Mouse (Mus musculus) liver, embryonic 12.5 days (tissue): ENCODE measurements around the gene Col4a3. TPM values are rescaled to one million over a fixed set of nuclear protein-coding genes. Genes with fewer than 3 reads are reported as not detected.

Experiments used
- ATAC-seq: fragments of 200-750 bp; cut with Nextera tagmentation; 2 replicates; pipeline ENCODE4 v1.8.0; 2017; ENCODE audit warnings: moderate number of reproducible peaks, mild to moderate bottlenecking, moderate library complexity
- H3K27ac ChIP-seq: fragments of 300-500 bp; sonication (generic); 2 replicates; pipeline ENCODE4 v1.5.1; 2016; ENCODE audit warnings: mild to moderate bottlenecking
- H3K27me3 ChIP-seq: fragments of 300-500 bp; sonication (generic); replicated peaks from 2 replicates; pipeline ENCODE4 v1.6.1; 2016; ENCODE audit warnings: mild to moderate bottlenecking, moderate library complexity
- H3K36me3 ChIP-seq: fragments of 300-500 bp; sonication (generic); 2 replicates; pipeline ENCODE4 v1.6.1; 2016; ENCODE audit warnings: mild to moderate bottlenecking, moderate library complexity
- H3K4me1 ChIP-seq: fragments of 300-500 bp; sonication (generic); 2 replicates; pipeline ENCODE4 v1.6.1; 2016
- H3K4me2 ChIP-seq: fragments of 300-500 bp; sonication (generic); 2 replicates; pipeline ENCODE4 v1.6.1; 2016; ENCODE audit warnings: mild to moderate bottlenecking, moderate library complexity
- H3K4me3 ChIP-seq: fragments of 300-500 bp; sonication (generic); 2 replicates; pipeline ENCODE4 v1.5.1; 2016; ENCODE audit warnings: mild to moderate bottlenecking, moderate library complexity
- H3K9ac ChIP-seq: fragments of 300-500 bp; sonication (generic); 2 replicates; pipeline ENCODE4 v1.6.1; 2016; ENCODE audit warnings: mild to moderate bottlenecking, moderate library complexity
- H3K9me3 ChIP-seq: fragments of 300-500 bp; sonication (generic); replicated peaks from 2 replicates; pipeline ENCODE4 v1.6.1; 2016; ENCODE audit warnings: mild to moderate bottlenecking, moderate library complexity
- WGBS: fragments of 180-500 bp; shearing (Covaris S2); methylation state at CpG from one replicate; pipeline ENCODE4 v1.1.7; 2016; ENCODE audit not compliant: insufficient replicate concordance; 5-methylcytosine and 5-hydroxymethylcytosine counted together
- polyA plus RNA-seq: library from polyadenylated mRNA; unstranded; fragments of >200 nt; fragmentation: Nextera tagmentation; extraction: Ambion mirVana; gene quantifications from 2 replicates; pipeline ENCODE4 v1.2.1, GENCODE M21; 2016

Col4a3 gene
- polyA plus RNA-seq, 1 experiment from 2014 or later, result 0.15 TPM

DNA sequence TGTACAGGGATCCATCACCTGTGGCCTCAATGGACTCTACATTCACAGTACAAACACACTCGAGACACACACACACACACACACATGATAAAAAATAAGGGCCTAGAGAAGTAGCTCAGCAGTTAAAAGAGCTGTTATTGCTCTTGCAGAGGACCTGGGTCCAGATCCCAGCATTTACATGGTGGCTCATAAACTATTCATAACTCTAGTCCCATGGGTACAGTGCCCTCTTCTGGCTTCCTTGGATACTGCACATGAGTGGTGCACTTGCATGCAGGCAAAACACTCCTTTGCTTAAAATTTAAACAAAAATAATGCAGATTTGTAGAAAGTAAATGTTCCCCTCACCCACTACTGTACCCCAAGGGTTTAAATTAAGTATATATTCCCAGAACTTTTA lies 172.8 kb downstream of the Col4a3 start:
- no peaks in the 10 kb centered on the region for H3K4me1 ChIP-seq
- no peaks in the 10 kb centered on the region for H3K9me3 ChIP-seq
- no peak overlapping the region for H3K4me3 ChIP-seq
- H3K27me3 ChIP-seq, result no peaks in the 10 kb centered on the region
- no peak overlapping the region for H3K27ac ChIP-seq
- no peak overlapping the region for H3K4me2 ChIP-seq
- no peak overlapping the region for H3K9ac ChIP-seq
- H3K36me3 ChIP-seq, result peaks cover 54% of the 10 kb centered on the region
- WGBS, result 57% methylated on average over 1 of the region's 1 CpGs
- ATAC-seq, result no peak

DNA sequence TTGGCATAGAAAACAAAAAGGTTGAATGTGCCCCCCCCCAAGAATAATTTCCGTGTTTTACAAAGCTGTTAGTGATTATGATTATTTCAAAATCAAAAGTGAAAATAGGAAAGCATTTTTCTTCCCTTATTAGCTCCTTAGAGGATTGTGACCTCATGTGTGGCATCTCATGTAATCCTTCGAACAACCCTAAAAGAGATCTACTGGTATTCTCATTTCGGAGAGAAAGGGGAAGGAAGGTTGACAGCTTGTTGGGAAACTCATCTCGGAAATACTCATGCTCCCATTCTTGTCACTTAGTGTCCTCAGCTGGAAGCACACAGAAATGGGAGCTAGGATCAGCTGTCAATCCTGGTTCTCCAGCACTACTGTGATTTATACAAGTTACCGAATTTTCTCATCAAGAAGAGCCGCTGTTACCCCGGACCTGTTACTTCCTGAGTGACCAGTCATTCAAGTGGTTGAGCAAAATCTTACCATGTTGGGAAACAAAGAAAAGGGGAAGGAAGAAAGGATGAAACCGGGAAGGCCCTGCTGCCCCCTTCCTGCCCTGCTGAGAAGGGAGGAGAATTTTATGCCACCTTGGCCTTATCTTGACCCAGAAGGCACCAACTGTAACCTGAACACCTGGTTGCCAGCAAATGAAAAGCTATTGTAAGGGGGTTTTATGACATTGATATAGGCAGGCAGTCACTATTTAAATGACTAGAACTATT lies 174.9 kb downstream of the Col4a3 start:
- Histone ChIP-seq H3K9ac (no peak overlapping the region), H3K27ac (no peak overlapping the region), H3K36me3 (peaks cover 35% of the 10 kb centered on the region), H3K9me3 (no peaks in the 10 kb centered on the region), H3K27me3 (no peaks in the 10 kb centered on the region), H3K4me3 (no peak overlapping the region), H3K4me2 (no peak overlapping the region), H3K4me1 (no peaks in the 10 kb centered on the region)
- WGBS, result 62% methylated on average over 8 of the region's 8 CpGs
- ATAC-seq, result no peak

DNA sequence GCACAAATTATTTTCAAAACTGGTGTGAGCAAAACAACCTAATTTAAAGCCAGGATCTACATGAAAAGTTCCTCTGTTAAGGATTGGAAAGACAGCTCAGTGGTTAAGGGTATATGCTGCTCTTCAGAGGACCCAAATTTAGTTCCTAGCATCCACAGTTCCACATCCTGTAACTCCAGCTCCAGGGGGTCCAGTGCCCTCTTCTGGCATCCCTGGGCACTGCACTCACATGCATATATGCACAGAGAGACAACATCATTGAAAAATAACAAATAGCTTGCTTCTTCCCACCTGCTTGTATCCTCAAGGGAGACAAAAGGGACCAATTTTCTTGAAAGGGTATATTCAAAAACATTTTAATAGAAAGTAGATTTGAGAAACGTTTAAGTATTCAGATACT lies 175.6 kb downstream of the Col4a3 start:
- Histone ChIP-seq H3K4me2 (no peak overlapping the region), H3K27ac (no peak overlapping the region), H3K9ac (no peak overlapping the region), H3K4me3 (no peak overlapping the region), H3K9me3 (no peaks in the 10 kb centered on the region), H3K4me1 (no peaks in the 10 kb centered on the region), H3K36me3 (peaks cover 29% of the 10 kb centered on the region), H3K27me3 (no peaks in the 10 kb centered on the region)
- no peak for ATAC-seq
- WGBS, result 69% methylated on average over 1 of the region's 1 CpGs

DNA sequence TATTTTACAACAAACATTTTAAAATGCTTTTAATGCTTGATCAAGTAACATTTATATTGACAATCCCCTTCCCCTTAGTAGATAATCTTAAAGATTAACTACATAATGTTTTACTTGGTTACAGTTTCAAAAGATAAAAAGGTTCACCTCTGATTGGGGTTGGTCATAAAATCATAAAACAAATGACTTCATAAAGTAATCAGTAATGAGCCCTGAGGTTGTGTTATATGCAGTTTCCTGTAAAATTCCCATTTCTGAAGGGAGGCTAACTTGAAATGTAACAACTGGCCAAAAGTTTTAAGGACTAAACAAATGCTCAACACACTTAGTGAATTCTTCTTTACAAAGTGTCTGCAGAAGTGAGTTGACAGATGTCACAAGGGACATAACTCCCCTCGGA lies 179.5 kb downstream of the Col4a3 start:
- H3K9ac ChIP-seq, result no peak overlapping the region
- no peak for ATAC-seq
- WGBS, result 54% methylated on average over 1 of the region's 1 CpGs
- H3K27me3 ChIP-seq, result no peaks in the 10 kb centered on the region
- H3K36me3 ChIP-seq, result peaks cover 9% of the 10 kb centered on the region
- H3K4me1 ChIP-seq, result 0 out of 2 replicates have a peak, but pooled peaks cover 4% of the 10 kb centered on the region
- H3K4me2 ChIP-seq, result no peak overlapping the region
- no peak overlapping the region for H3K4me3 ChIP-seq
- H3K27ac ChIP-seq, result no peak overlapping the region
- no peaks in the 10 kb centered on the region for H3K9me3 ChIP-seq

DNA sequence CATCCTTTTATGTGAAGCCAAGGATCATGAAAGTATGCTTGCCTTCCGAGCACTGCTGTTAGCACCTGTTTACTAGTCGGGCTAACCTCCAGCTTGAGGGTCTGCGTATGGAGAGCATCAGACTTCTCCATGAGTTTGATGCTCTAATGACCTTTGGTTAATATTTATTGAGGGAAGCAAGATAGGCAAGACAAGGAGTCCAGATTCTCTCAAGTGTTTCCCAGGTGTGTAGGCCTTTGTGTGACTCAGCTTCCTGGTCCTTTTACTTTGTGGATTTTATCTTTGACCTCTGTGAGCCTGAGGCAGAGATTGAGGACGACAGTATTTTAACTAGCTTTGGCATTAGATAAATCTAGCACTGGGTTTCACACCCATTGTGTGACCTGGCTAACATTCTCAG lies 179.9 kb downstream of the Col4a3 start:
- no peak overlapping the region for H3K9ac ChIP-seq
- no peak for ATAC-seq
- 64% methylated on average over 4 of the region's 4 CpGs for WGBS
- no peak overlapping the region for H3K27ac ChIP-seq
- H3K4me1 ChIP-seq, result 0 out of 2 replicates have a peak, but pooled peaks cover 4% of the 10 kb centered on the region
- H3K36me3 ChIP-seq, result peaks cover 7% of the 10 kb centered on the region
- no peak overlapping the region for H3K4me3 ChIP-seq
- no peaks in the 10 kb centered on the region for H3K9me3 ChIP-seq
- no peaks in the 10 kb centered on the region for H3K27me3 ChIP-seq
- H3K4me2 ChIP-seq, result no peak overlapping the region

DNA sequence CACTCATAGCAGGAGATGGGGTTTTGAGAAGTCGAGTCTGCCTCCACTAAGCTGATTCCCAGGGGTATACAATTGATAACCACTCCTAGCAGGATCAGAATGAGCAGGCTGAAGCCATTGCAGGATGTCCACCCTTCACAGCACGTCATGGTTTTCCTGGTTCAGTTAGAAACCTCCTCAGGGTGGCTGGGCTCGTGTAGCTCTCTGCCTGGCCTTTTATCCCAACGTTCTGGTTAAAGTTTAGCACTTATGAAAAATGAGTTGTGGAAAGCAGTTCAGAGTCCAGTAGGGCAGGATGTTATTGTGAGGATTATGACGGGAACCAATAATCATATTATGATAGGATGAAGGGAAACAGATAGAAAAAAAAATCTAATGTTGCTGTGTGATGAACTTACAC lies 181.5 kb downstream of the Col4a3 start, which contains the start of gene Tm4sf20:
TSS of gene Tm4sf20 (minus strand) at position 193 of the 400 bp plus-strand sequence.
- Histone ChIP-seq H3K4me2 (no peak within 1 kb of the TSS), H3K9me3 (no peaks in the 10 kb centered on the region), H3K4me3 (no peak within 1 kb of the TSS), H3K36me3 (no peaks in the 10 kb centered on the region), H3K9ac (no peak within 1 kb of the TSS), H3K27me3 (no peaks in the 10 kb centered on the region), H3K27ac (no peak within 1 kb of the TSS), H3K4me1 (0 out of 2 replicates have a peak, but pooled peaks cover 4% of the 10 kb centered on the region)
- no peak for ATAC-seq
- WGBS, result 53% methylated on average over 5 of the region's 5 CpGs

DNA sequence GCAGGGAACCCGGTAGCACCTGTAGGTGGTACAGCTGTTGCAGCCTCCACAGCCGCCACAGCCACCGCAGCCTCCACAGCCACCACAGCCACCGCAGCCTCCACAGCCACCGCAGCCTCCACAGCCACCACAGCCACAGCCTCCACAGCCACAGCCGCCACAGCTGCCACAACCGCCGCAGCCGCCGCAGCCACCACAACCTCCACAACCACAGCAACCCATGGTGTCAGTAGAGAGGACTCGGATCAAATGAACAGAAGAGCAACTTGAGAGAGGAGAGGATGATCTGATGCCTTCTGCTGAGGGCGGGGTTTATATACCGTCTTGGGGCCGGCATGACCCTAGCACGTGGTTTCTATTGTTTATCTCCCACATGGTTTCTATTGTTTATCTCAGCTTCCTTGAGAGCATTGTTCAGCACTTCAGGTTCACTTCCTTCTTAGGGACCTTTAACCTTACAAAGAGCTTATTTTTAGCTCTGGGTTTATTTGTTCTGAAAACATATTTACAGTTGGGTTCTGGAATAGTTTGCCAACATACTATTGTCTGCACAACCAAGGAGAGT lies 184.4 kb downstream of the Col4a3 start, which contains the start of gene Gm47791:
TSS of gene Gm47791 (minus strand) at position 222 of the 565 bp plus-strand sequence.
- no peaks in the 10 kb centered on the region for H3K36me3 ChIP-seq
- H3K27ac ChIP-seq, result no peak within 1 kb of the TSS
- WGBS, result 58% methylated on average over 15 of the region's 15 CpGs
- no peak for ATAC-seq
- H3K4me1 ChIP-seq, result 0 out of 2 replicates have a peak, but pooled peaks cover 4% of the 10 kb centered on the region
- H3K9ac ChIP-seq, result no peak within 1 kb of the TSS
- H3K9me3 ChIP-seq, result no peaks in the 10 kb centered on the region
- H3K27me3 ChIP-seq, result no peaks in the 10 kb centered on the region
- H3K4me2 ChIP-seq, result no peak within 1 kb of the TSS
- no peak within 1 kb of the TSS for H3K4me3 ChIP-seq

Other genes starting within 250 kb of the Col4a3 start
- gene Col4a4, start 72 bp upstream of the Col4a3 start, polyA plus RNA-seq, result 0.02 and 0.05 TPM in 2 replicates
- 208 TPM in 2 replicates for gene Mff, start 138.0 kb downstream of the Col4a3 start, polyA plus RNA-seq
- not detected in 2 replicates for gene Tm4sf20, start 181.5 kb downstream of the Col4a3 start, polyA plus RNA-seq
- gene Gm47791, start 184.3 kb downstream of the Col4a3 start, polyA plus RNA-seq, result not detected in 2 replicates